Mouse (Mus musculus): ENCODE measurements around the gene Chil6.

Gene Chil6

DNA sequence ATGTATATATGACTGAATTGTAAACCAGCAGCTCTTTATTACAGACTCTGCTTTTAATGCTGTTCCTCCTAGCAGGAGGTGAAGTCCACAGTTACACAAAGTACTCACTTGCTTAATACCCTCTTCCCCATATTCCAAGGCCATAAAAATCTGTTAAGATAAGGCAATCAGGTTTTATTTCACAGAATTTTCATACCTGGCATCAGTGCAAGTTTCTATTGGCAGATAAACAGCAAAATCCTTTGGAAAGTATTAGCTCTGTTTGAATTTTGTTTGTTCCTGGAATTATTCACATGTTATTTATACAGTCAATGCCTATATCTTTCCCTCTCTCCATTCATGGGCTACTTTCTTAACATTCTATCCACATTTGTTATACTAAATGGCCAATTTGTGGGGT lies at the start of gene Chil6:
Chil6 (minus strand) TSS at position 101 of the 400 bp plus-strand sequence.
- DNase-seq (ENCODE audit: low read depth): no peak

GRCm38 (mm10) chr3:106452616-106453015 lies 46.6 kb upstream of the Chil6 start:
- no peak for DNase-seq (ENCODE audit: low read depth)

GRCm38 (mm10) chr3:106449567-106449966 lies 43.6 kb upstream of the Chil6 start:
- no peak for DNase-seq (ENCODE audit: low read depth)

GRCm38 (mm10) chr3:106448995-106449394 lies 43.0 kb upstream of the Chil6 start:
- no peak for DNase-seq (ENCODE audit: low read depth)

DNA sequence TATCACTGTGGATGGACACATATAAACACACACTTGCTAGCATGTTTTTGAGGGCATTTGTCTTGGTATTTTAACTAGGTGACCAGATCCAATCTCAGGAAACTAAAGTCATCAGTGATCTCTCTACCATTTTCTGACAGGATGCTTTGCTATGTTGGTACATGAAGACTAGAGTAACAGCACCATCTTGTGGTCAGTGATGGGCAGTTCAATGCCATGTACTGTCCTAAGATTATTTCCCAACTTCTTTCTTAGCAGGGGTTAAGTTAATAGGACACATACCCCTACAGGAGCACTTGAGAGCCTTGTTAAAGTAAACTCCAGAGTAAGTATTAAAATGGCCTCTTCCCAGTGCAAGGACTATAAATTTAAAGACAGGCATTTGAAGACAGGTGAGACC lies 42.6 kb upstream of the Chil6 start:
- peak; percentile 48 for DNase-seq (ENCODE audit: low read depth)

All from c-Kit-positive CD71-negative TER-119-negative erythroid progenitor cells, embryonic 14.5 days (primary cell).